Mouse (Mus musculus): Measurements from ENCODE around the gene Sec63. TPM values are rescaled to one million over a fixed set of nuclear protein-coding genes. Genes with fewer than 3 reads are reported as not detected.

The Sec63 gene
- total RNA-seq, 2 experiments from 2014 or later = 46.2 to 62.8 TPM

- TF ChIP-seq CTCF (IDR thresholded peaks at IDR 0.05) = peak; percentile 58
- intact Hi-C loops (cut with DNase I) = no loop called here
- no peak for DNase-seq (ENCODE audit: extremely low spot score in 1 of 2, low spot score in 2 of 2)
- Histone ChIP-seq H3K4me3 (no peak overlapping the region), H3K27ac (no peak overlapping the region)
Observed at GRCm38 (mm10) chr10:42832677-42833076, 71.4 kb downstream of the Sec63 start.

GRCm38 (mm10) chr10:42833871-42834727 lies 72.8 kb downstream of the Sec63 start:
- H3K27ac ChIP-seq = no peak overlapping the region
- H3K4me3 ChIP-seq = no peak overlapping the region
- intact Hi-C loops (cut with DNase I) = no loop called here
- DNase-seq (ENCODE audit: extremely low spot score in 1 of 2, low spot score in 2 of 2) = no peak
- TF ChIP-seq CTCF (IDR thresholded peaks at IDR 0.05) = no peak

DNA sequence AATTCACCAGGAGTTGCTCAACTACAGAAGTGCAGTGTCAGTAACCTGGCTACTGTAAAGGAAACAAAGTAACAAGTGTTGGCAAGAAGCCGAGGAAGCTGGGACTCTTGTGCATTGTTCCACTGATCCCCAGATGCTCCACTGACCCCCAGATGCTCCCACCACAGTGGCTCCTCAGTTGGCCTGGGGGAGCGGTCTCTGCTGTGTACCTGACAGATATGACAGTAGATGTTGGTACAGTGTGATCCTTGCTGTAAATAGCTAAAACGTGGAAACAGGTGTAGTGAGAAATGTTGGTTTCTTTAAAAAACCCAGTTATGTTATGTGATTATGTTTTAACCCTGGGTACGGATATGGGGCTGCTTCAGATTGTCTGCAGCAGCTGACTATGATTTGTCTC lies 76.8 kb downstream of the Sec63 start:
- no peak for DNase-seq (ENCODE audit: extremely low spot score in 1 of 2, low spot score in 2 of 2)
- no peak overlapping the region for H3K27ac ChIP-seq
- no peak for TF ChIP-seq CTCF (IDR thresholded peaks at IDR 0.05)
- intact Hi-C loops (cut with DNase I) = no loop called here
- H3K4me3 ChIP-seq = no peak overlapping the region

DNA sequence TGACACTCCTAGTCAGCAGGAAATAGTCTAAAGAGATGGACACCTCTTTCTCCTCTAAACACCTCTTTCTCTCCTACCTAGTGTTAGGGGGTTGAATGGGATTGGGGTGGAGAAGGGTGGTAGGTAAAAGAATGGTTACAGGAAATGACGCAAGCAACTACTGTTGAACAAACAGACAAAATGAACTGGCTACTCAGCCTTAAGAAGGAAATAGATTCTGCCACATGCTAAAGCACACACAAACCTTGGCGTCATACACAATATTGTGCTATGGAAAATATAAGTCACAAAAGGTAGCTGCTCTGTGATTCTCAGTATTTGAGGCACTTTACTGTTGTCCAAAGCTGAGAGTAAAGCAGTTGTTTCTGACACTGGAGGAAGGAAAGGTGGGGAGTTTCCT lies 77.4 kb downstream of the Sec63 start:
- H3K27ac ChIP-seq = no peak overlapping the region
- intact Hi-C loops (cut with DNase I) = no loop called here
- H3K4me3 ChIP-seq = no peak overlapping the region
- DNase-seq (ENCODE audit: extremely low spot score in 1 of 2, low spot score in 2 of 2) = no peak
- TF ChIP-seq CTCF (IDR thresholded peaks at IDR 0.05) = no peak

- DNase-seq (ENCODE audit: extremely low spot score in 1 of 2, low spot score in 2 of 2) = no peak
- TF ChIP-seq CTCF (IDR thresholded peaks at IDR 0.05) = no peak; the same call in 1 of the 2 replicates
- Histone ChIP-seq H3K27ac (no peak overlapping the region), H3K4me3 (no peak overlapping the region)
- intact Hi-C loops (cut with DNase I) = loop anchor here (5.0 kb wide), 1 partner anchor 147 kb away; no protein-coding TSS in a partner anchor
Observed at GRCm38 (mm10) chr10:42840036-42840435, 78.7 kb downstream of the Sec63 start.

- DNase-seq (ENCODE audit: extremely low spot score in 1 of 2, low spot score in 2 of 2) = no peak
- H3K4me3 ChIP-seq = no peak overlapping the region
- no peak overlapping the region for H3K27ac ChIP-seq
- TF ChIP-seq CTCF (IDR thresholded peaks at IDR 0.05) = peak; percentile 49
- intact Hi-C loops (cut with DNase I) = loop anchor here (1.0 to 5.0 kb wide), 2 partner anchors 101 to 146 kb away; no protein-coding TSS in a partner anchor
Observed at GRCm38 (mm10) chr10:42841531-42842195, 80.4 kb downstream of the Sec63 start.

DNA sequence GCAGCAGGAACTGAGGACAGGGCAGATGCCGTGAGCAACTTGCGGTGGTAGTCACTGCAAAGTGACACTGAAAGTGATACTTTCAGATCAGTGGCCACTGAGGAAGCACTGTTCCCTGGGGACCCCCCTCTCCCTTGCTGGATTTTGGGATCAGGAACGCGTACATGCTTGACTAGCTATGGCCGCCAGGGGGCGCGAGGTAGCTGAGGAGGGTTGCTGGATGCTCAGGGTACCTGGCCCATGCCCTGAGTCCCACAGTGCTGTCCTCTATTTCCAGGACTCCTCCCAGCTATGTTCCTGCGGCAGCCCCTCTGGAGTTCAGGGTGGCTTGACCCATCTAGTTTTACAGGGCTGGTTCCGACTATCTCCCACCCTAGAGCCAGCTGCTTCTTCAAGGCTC lies 81.1 kb downstream of the Sec63 start:
- H3K4me3 ChIP-seq = no peak overlapping the region
- H3K27ac ChIP-seq = no peak overlapping the region
- intact Hi-C loops (cut with DNase I) = loop anchor here (1.0 to 5.0 kb wide), 2 partner anchors 100 to 145 kb away; no protein-coding TSS in a partner anchor
- DNase-seq (ENCODE audit: extremely low spot score in 1 of 2, low spot score in 2 of 2) = peak; percentile 60 to 65
- peak; percentile 84 for TF ChIP-seq CTCF (IDR thresholded peaks at IDR 0.05)

- Histone ChIP-seq H3K27ac (no peak overlapping the region), H3K4me3 (no peak overlapping the region)
- DNase-seq (ENCODE audit: extremely low spot score in 1 of 2, low spot score in 2 of 2) = no peak
- intact Hi-C loops (cut with DNase I) = loop anchor here (5.0 kb wide), 1 partner anchor 144 kb away; no protein-coding TSS in a partner anchor
- no peak for TF ChIP-seq CTCF (IDR thresholded peaks at IDR 0.05)
Observed at GRCm38 (mm10) chr10:42843416-42843815, 82.1 kb downstream of the Sec63 start.

- intact Hi-C loops (cut with DNase I) = no loop called here
- Histone ChIP-seq H3K27ac (no peak overlapping the region), H3K4me3 (no peak overlapping the region)
- DNase-seq (ENCODE audit: extremely low spot score in 1 of 2, low spot score in 2 of 2) = no peak
- no peak for TF ChIP-seq CTCF (IDR thresholded peaks at IDR 0.05)
Observed at GRCm38 (mm10) chr10:42845480-42845879, 84.2 kb downstream of the Sec63 start.

GRCm38 (mm10) chr10:42848179-42849080 lies 87.1 kb downstream of the Sec63 start:
- TF ChIP-seq CTCF (IDR thresholded peaks at IDR 0.05) = no peak
- intact Hi-C loops (cut with DNase I) = no loop called here
- H3K27ac ChIP-seq = no peak overlapping the region
- DNase-seq (ENCODE audit: extremely low spot score in 1 of 2, low spot score in 2 of 2) = no peak
- H3K4me3 ChIP-seq = no peak overlapping the region

DNA sequence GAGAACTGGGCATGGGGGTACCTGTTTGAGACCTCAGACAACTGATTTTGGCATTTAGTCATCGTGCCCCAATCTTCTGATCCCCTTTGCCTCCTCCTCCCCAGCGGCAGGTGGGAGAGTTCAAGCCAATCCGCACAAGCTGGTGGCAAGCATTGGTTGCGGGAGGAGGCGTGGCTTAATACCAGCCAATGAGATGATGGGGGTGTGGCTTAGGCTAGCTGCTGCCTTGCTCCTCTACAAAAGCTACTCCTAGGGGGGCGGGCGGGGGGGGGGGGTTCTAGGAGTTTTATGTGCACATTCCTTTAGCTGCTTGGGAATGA lies 87.7 kb downstream of the Sec63 start:
- no peak for DNase-seq (ENCODE audit: extremely low spot score in 1 of 2, low spot score in 2 of 2)
- H3K27ac ChIP-seq = no peak overlapping the region
- H3K4me3 ChIP-seq = no peak overlapping the region
- TF ChIP-seq CTCF (IDR thresholded peaks at IDR 0.05) = no peak
- intact Hi-C loops (cut with DNase I) = no loop called here

Data from left cerebral cortex, adult 2 months (tissue).